Mouse (Mus musculus) midbrain, embryonic 12.5 days (tissue): ENCODE data around the gene Tgif2. TPM values are rescaled to one million over a fixed set of nuclear protein-coding genes. Genes with fewer than 3 reads are reported as not detected.
"Not testable (repeated sequence)": the region's sequence is repeated elsewhere in the genome, so short reads cannot be mapped to it uniquely, and the experiment has no call there.

Source experiments
- ATAC-seq: fragments of 200-750 bp; cut with Nextera tagmentation; 2 replicates; pipeline ENCODE4 v1.8.0; 2017; ENCODE audit warnings: low read depth, moderate TSS enrichment, moderate library complexity; ENCODE audit not compliant: low FRiP score
- H3K27ac ChIP-seq: fragments of 300-500 bp; sonication (generic); replicated peaks from 2 replicates; pipeline ENCODE4 v1.5.1; 2016; ENCODE audit warnings: mild to moderate bottlenecking
- H3K27me3 ChIP-seq: fragments of 300-500 bp; sonication (generic); 2 replicates; pipeline ENCODE4 v1.6.1; 2016; ENCODE audit warnings: mild to moderate bottlenecking
- H3K36me3 ChIP-seq: fragments of 300-500 bp; sonication (generic); 2 replicates; pipeline ENCODE4 v1.6.1; 2016
- H3K4me1 ChIP-seq: fragments of 300-500 bp; sonication (generic); 2 replicates; pipeline ENCODE4 v1.6.1; 2016
- H3K4me2 ChIP-seq: fragments of 300-500 bp; sonication (generic); replicated peaks from 2 replicates; pipeline ENCODE4 v1.6.1; 2016; ENCODE audit warnings: mild to moderate bottlenecking, moderate library complexity
- H3K4me3 ChIP-seq: fragments of 300-500 bp; sonication (generic); 2 replicates; pipeline ENCODE4 v1.5.1; 2016; ENCODE audit warnings: mild to moderate bottlenecking
- H3K9ac ChIP-seq: fragments of 300-500 bp; sonication (generic); replicated peaks from 2 replicates; pipeline ENCODE4 v1.6.1; 2016; ENCODE audit warnings: mild to moderate bottlenecking, moderate library complexity
- H3K9me3 ChIP-seq: fragments of 300-500 bp; sonication (generic); 2 replicates; pipeline ENCODE4 v1.6.1; 2016; ENCODE audit warnings: mild to moderate bottlenecking
- WGBS: fragments of 180-500 bp; shearing (Covaris S2); methylation state at CpG from one replicate; pipeline ENCODE4 v1.1.7; 2016; 5-methylcytosine and 5-hydroxymethylcytosine counted together
- polyA plus RNA-seq: library from polyadenylated mRNA; unstranded; fragments of >200 nt; fragmentation: Nextera tagmentation; extraction: Ambion mirVana; gene quantifications from 2 replicates; pipeline ENCODE4 v1.2.1, GENCODE M21; 2016

Tgif2 gene
- polyA plus RNA-seq, 1 experiment from 2014 or later, result 76.9 TPM

DNA sequence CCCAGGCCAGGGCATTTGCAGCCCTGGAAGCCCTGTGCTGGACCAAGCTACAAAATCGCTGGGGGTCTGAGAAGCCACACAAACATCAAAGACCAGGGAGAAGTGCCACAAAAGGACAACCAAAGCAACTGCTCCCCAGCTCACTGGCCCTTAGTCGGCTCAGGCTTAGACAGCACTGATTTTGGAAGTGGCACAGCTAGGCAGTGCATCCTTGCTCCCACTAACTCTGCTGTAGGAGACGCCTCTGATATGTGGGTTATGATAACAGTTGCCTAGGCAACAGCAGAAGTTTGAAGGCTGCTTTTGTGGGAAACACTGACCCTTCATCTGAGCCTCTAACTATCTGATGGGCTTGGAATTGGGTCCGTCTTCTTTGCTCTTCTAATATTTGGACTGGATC lies 59.4 kb downstream of the Tgif2 start:
- Histone ChIP-seq H3K4me3 (no peak overlapping the region), H3K9ac (no peak overlapping the region), H3K27me3 (no peaks in the 10 kb centered on the region), H3K4me2 (no peak overlapping the region), H3K36me3 (no peaks in the 10 kb centered on the region), H3K4me1 (no peaks in the 10 kb centered on the region), H3K9me3 (no peaks in the 10 kb centered on the region), H3K27ac (no peak overlapping the region)
- 77% methylated on average over 4 of the region's 4 CpGs for WGBS
- no peak for ATAC-seq

GRCm38 (mm10) chr2:156901344-156901743 lies 61.5 kb downstream of the Tgif2 start:
- no peaks in the 10 kb centered on the region for H3K36me3 ChIP-seq
- no peak overlapping the region for H3K9ac ChIP-seq
- H3K4me3 ChIP-seq, result no peak overlapping the region
- no peaks in the 10 kb centered on the region for H3K27me3 ChIP-seq
- H3K27ac ChIP-seq, result no peak overlapping the region
- WGBS, result 70% methylated on average over 2 of the region's 2 CpGs
- no peak for ATAC-seq
- H3K9me3 ChIP-seq, result no peaks in the 10 kb centered on the region
- H3K4me1 ChIP-seq, result no peaks in the 10 kb centered on the region
- no peak overlapping the region for H3K4me2 ChIP-seq

GRCm38 (mm10) chr2:156901883-156902282 lies 62.1 kb downstream of the Tgif2 start:
- no peak overlapping the region for H3K4me3 ChIP-seq
- H3K27ac ChIP-seq, result no peak overlapping the region
- no peak for ATAC-seq
- H3K9me3 ChIP-seq, result no peaks in the 10 kb centered on the region
- WGBS, result 81% methylated on average over 6 of the region's 6 CpGs
- H3K4me2 ChIP-seq, result no peak overlapping the region
- H3K36me3 ChIP-seq, result no peaks in the 10 kb centered on the region
- H3K9ac ChIP-seq, result no peak overlapping the region
- H3K27me3 ChIP-seq, result no peaks in the 10 kb centered on the region
- no peaks in the 10 kb centered on the region for H3K4me1 ChIP-seq

GRCm38 (mm10) chr2:156902411-156902810 lies 62.6 kb downstream of the Tgif2 start:
- WGBS, result 79% methylated on average over 4 of the region's 4 CpGs
- not testable (repeated sequence) for ATAC-seq, H3K4me1 ChIP-seq, H3K27ac ChIP-seq, H3K4me2 ChIP-seq, H3K27me3 ChIP-seq, H3K9me3 ChIP-seq, H3K36me3 ChIP-seq, H3K9ac ChIP-seq, H3K4me3 ChIP-seq

- Histone ChIP-seq H3K4me1 (no peaks in the 10 kb centered on the region), H3K36me3 (no peaks in the 10 kb centered on the region), H3K4me3 (no peak overlapping the region), H3K9ac (no peak overlapping the region), H3K4me2 (no peak overlapping the region), H3K27me3 (no peaks in the 10 kb centered on the region), H3K27ac (no peak overlapping the region), H3K9me3 (no peaks in the 10 kb centered on the region)
- 44% methylated on average over 2 of the region's 2 CpGs for WGBS
- ATAC-seq, result no peak
These were observed 63.6 kb downstream of the Tgif2 start for GRCm38 (mm10) chr2:156903367-156903766.

Other genes with a start within 250 kb of the Tgif2 start
- 190 and 195 TPM in 2 replicates for gene Dlgap4, start 226.3 kb upstream of the Tgif2 start, polyA plus RNA-seq
- gene Myl9, start 64.6 kb upstream of the Tgif2 start, polyA plus RNA-seq, result 107 and 144 TPM in 2 replicates
- 11.6 and 12.4 TPM in 2 replicates for gene 4930518I15Rik, start 17.9 kb downstream of the Tgif2 start, polyA plus RNA-seq
- gene Rab5if, start 23.1 kb downstream of the Tgif2 start, polyA plus RNA-seq, result 175 and 176 TPM in 2 replicates
- gene Sla2, start 47.2 kb downstream of the Tgif2 start, polyA plus RNA-seq, result 0.34 and 0.37 TPM in 2 replicates
- 51.6 and 53.8 TPM in 2 replicates for gene Ndrg3, start 152.0 kb downstream of the Tgif2 start, polyA plus RNA-seq
- gene Dsn1, start 167.1 kb downstream of the Tgif2 start, polyA plus RNA-seq, result 44.5 and 45.0 TPM in 2 replicates
- 6.9 and 7.3 TPM in 2 replicates for gene Soga1, start 239.2 kb downstream of the Tgif2 start, polyA plus RNA-seq
- not detected in 2 replicates for gene Tldc2, start 247.0 kb downstream of the Tgif2 start, polyA plus RNA-seq